Mouse (Mus musculus): ENCODE results near the gene Hao2. TPM values are rescaled to one million over a fixed set of nuclear protein-coding genes. Genes with fewer than 3 reads are reported as not detected.

The Hao2 gene
- polyA plus RNA-seq, 1 experiment from 2014 or later, result not detected

- DNase-seq (ENCODE audit: low spot score), result no peak
- Histone ChIP-seq H3K27me3 (replicated peaks; ENCODE audit: low read depth, poor library complexity, severe bottlenecking) (no peaks in the 10 kb centered on the region), H3K4me1 (no peaks in the 10 kb centered on the region), H3K4me3 (no peak overlapping the region), H3K27ac (replicated peaks) (no peak overlapping the region), H3K9me3 (no peaks in the 10 kb centered on the region), H3K36me3 (replicated peaks) (no peaks in the 10 kb centered on the region)
- whole genome bisulfite sequencing, result 89% methylated on average over 3 of the region's 3 CpGs
These were observed 40.0 kb downstream of the Hao2 start for GRCm38 (mm10) chr3:98853051-98853450.

DNA sequence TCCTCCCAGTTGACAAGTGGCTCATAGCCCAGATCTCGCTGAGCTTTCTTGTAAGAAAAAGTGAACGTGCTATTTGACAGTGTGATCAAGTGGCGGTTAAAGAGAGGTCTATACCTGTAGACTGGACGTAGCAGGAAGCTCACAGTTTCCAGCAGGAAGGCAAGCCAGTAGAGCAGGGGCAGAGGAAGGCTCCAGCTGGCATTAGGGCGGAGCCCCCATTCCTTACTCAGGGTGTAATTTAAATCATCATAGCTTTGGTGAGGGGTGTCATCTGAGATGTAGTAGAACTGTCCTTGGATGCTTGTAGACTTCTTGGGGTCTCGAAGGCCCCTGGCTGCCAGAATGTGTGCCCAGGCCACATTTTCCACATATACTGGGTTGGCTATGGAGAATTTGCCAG is 40.4 kb downstream of the Hao2 start:
- Histone ChIP-seq H3K36me3 (replicated peaks) (no peaks in the 10 kb centered on the region), H3K4me1 (no peaks in the 10 kb centered on the region), H3K9me3 (no peaks in the 10 kb centered on the region), H3K27ac (replicated peaks) (no peak overlapping the region), H3K4me3 (no peak overlapping the region), H3K27me3 (replicated peaks; ENCODE audit: low read depth, poor library complexity, severe bottlenecking) (no peaks in the 10 kb centered on the region)
- 90% methylated on average over 6 of the region's 6 CpGs for WGBS
- no peak for DNase-seq (ENCODE audit: low spot score)

GRCm38 (mm10) chr3:98851853-98852252 is 41.2 kb downstream of the Hao2 start:
- WGBS, result 80% methylated on average over 2 of the region's 2 CpGs
- Histone ChIP-seq H3K27ac (replicated peaks) (no peak overlapping the region), H3K36me3 (replicated peaks) (no peaks in the 10 kb centered on the region), H3K27me3 (replicated peaks; ENCODE audit: low read depth, poor library complexity, severe bottlenecking) (no peaks in the 10 kb centered on the region), H3K9me3 (no peaks in the 10 kb centered on the region), H3K4me1 (no peaks in the 10 kb centered on the region), H3K4me3 (no peak overlapping the region)
- DNase-seq (ENCODE audit: low spot score), result no peak

DNA sequence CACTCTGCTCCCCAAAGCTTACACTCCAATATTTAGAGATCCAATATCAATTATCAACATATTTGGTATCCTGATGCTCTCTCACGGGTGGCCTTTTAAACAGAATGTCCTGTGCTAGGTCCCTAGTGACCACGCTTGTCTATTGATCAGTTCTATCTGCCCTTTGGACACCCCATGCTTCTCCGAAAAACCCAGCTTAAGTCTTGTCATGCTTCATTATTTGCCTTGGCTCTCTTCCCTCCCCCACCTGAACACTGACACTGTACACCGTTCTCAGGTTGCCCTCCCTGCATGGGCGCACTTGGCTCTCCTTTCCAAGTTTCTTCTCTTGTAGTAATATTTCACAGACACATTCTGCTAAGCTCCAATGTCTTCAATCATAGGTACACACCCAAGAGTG is 42.8 kb downstream of the Hao2 start:
- no peaks in the 10 kb centered on the region for H3K27me3 ChIP-seq (replicated peaks; ENCODE audit: low read depth, poor library complexity, severe bottlenecking)
- no peaks in the 10 kb centered on the region for H3K9me3 ChIP-seq
- no peaks in the 10 kb centered on the region for H3K36me3 ChIP-seq (replicated peaks)
- DNase-seq (ENCODE audit: low spot score), result no peak
- no peak overlapping the region for H3K27ac ChIP-seq (replicated peaks)
- 85% methylated on average over 5 of the region's 5 CpGs for WGBS
- H3K4me1 ChIP-seq, result no peaks in the 10 kb centered on the region
- H3K4me3 ChIP-seq, result no peak overlapping the region

DNA sequence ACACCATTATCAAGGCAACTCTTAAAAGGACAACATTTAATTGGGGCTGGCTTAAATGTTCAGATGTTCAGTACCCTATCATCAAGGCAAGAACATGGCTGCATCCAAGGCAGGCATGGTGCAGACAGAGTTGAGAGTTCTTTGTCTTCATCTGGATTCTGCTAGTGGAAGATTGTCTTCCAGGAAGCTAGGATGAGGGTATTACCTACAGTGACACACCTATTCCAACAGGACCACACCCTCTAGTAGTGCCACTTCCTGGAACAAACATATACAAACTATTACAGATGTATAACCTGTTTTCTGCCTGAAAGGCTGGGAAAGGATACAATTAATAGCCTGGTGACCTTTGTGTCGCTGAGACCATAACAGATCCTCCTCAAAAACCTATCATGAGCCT is 44.1 kb downstream of the Hao2 start:
- DNase-seq (ENCODE audit: low spot score), result no peak
- H3K27ac ChIP-seq (replicated peaks), result no peak overlapping the region
- no peaks in the 10 kb centered on the region for H3K9me3 ChIP-seq
- H3K27me3 ChIP-seq (replicated peaks; ENCODE audit: low read depth, poor library complexity, severe bottlenecking), result no peaks in the 10 kb centered on the region
- WGBS, result 85% methylated on average over 1 of the region's 1 CpGs
- no peaks in the 10 kb centered on the region for H3K36me3 ChIP-seq (replicated peaks)
- H3K4me3 ChIP-seq, result no peak overlapping the region
- no peaks in the 10 kb centered on the region for H3K4me1 ChIP-seq

Other genes with a start within 250 kb of the Hao2 start
- 0.08 TPM in 1 of 2 replicates, not detected in the other for gene Hsd3b2, start 168.7 kb downstream of the Hao2 start, polyA plus RNA-seq (2016; fragmentation: Nextera tagmentation; extraction: Ambion mirVana)
- gene Hsd3b3, start 130.1 kb downstream of the Hao2 start, polyA plus RNA-seq (2016; fragmentation: Nextera tagmentation; extraction: Ambion mirVana), result 0.04 TPM in 1 of 2 replicates, not detected in the other
- gene Hsd3b6, start 78.8 kb downstream of the Hao2 start, polyA plus RNA-seq (2016; fragmentation: Nextera tagmentation; extraction: Ambion mirVana), result 5.7 and 9.1 TPM in 2 replicates
- 0.22 TPM in 1 of 2 replicates, not detected in the other for gene Hsd3b1, start 33.4 kb downstream of the Hao2 start, polyA plus RNA-seq (2016; fragmentation: Nextera tagmentation; extraction: Ambion mirVana)
- 7.7 and 8.4 TPM in 2 replicates for gene Wars2, start 247.8 kb upstream of the Hao2 start, polyA plus RNA-seq (2016; fragmentation: Nextera tagmentation; extraction: Ambion mirVana)

Data from embryonic facial prominence, embryonic 10.5 days (tissue).